12 mouse cellular contexts compared by ENCODE assay signal in the genomic region with DNA sequence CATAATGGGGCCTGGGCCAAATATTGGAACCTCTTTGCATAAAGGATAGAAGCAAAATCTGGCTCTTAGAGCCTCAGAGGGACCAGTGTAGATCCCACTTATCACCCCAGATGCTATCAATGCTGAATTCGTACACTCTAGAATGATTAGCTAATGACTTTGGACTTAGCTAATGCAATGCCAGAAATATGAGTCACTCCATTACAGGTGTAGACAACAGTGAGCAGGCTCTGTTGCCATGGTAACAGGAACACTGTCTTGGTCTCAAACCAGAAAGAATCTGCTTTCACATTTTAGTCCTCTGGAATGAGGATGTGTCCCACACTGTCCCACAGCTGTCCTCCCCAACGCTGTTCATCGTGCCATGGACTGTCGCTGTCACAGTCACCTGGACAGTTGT.
DNase-seq lines count a peak whose midpoint lies in the region; ATAC-seq and TF ChIP-seq lines count a peak whose summit lies in the region.
"Had no signal": no experiment of that assay in that cellular context is flagged by ENCODE, and none has a peak within 500 bp of the region (broad histone marks: within the 10 kb centered on the region; RNA-seq: fewer than 3 reads in every experiment).

No protein-coding gene starts in this region.

- TF ChIP-seq CTCF in brain, embryonic 14.5 days (IDR thresholded peaks at IDR 0.05; ENCODE audit: borderline replicate concordance, extremely low read depth, insufficient read depth, insufficient read length), result no peak

- peaks cover 44% of the 10 kb centered on the region for H3K4me1 ChIP-seq in heart, embryonic 15.5 days (replicated peaks)
- H3K4me1 ChIP-seq in midbrain, embryonic 14.5 days (ENCODE audit: control insufficient read depth, insufficient read depth, low read length), result no peaks in the 10 kb centered on the region
- peaks cover 15% of the 10 kb centered on the region for H3K4me1 ChIP-seq in midbrain, embryonic 10.5 days
- peaks cover 36% of the 10 kb centered on the region for H3K4me1 ChIP-seq in limb, embryonic 15.5 days

- no peak overlapping the region for H3K27ac ChIP-seq in heart, embryonic 15.5 days
- H3K27ac ChIP-seq in midbrain, embryonic 14.5 days (replicated peaks; ENCODE audit: low read depth, low read length), result no peak overlapping the region
- no peak overlapping the region for H3K27ac ChIP-seq in midbrain, embryonic 10.5 days (replicated peaks)
- H3K27ac ChIP-seq in limb, embryonic 15.5 days, result peak overlapping the region; percentile 27; the same call in 1 of the 2 replicates
- H3K27ac ChIP-seq: heart, embryonic 10.5 days; kidney, postnatal 0 days had no signal

- no peak overlapping the region for H3K9ac ChIP-seq in heart, embryonic 15.5 days
- H3K9ac ChIP-seq in midbrain, embryonic 14.5 days (replicated peaks; ENCODE audit: low read length), result no peak overlapping the region
- H3K9ac ChIP-seq in limb, embryonic 15.5 days, result no peak overlapping the region

- ATAC-seq in heart, embryonic 15.5 days (replicated peaks; ENCODE audit: insufficient number of reproducible peaks, insufficient read depth, low FRiP score, low read depth), result no peak
- ATAC-seq in midbrain, embryonic 14.5 days (ENCODE audit: low FRiP score, low TSS enrichment), result no peak
- no peak for ATAC-seq in limb, embryonic 15.5 days (ENCODE audit: insufficient number of reproducible peaks, low FRiP score, low TSS enrichment, low read depth)

- no peak for DNase-seq in heart, adult 9 months (ENCODE audit: low spot score in 2 of 2)
- peak; percentile 71 for DNase-seq in midbrain, embryonic 14.5 days
- no peak for DNase-seq in midbrain, embryonic 10.5 days (ENCODE audit: low spot score)
- DNase-seq in brain, embryonic 14.5 days (ENCODE audit: low read depth), result peak; percentile 66
- no peak for DNase-seq in urinary bladder, postnatal 36 days (ENCODE audit: low spot score in 2 of 2)
- DNase-seq in spleen, adult 12 weeks (ENCODE audit: low spot score), result no peak
- DNase-seq: left cerebral cortex, postnatal 4 days; thymus, postnatal 25 days had no signal

- H3K9me3 ChIP-seq in heart, embryonic 15.5 days (replicated peaks), result no peaks in the 10 kb centered on the region
- H3K9me3 ChIP-seq in midbrain, embryonic 14.5 days (ENCODE audit: control insufficient read depth, low read length), result no peaks in the 10 kb centered on the region
- no peaks in the 10 kb centered on the region for H3K9me3 ChIP-seq in midbrain, embryonic 10.5 days (replicated peaks)
- H3K9me3 ChIP-seq in limb, embryonic 15.5 days, result no peaks in the 10 kb centered on the region
- H3K9me3 ChIP-seq: heart, embryonic 10.5 days had no signal

- TF ChIP-seq POLR2A in brain, embryonic 14.5 days (IDR thresholded peaks at IDR 0.05; ENCODE audit: borderline replicate concordance, extremely low read depth, insufficient read depth, insufficient read length, poor library complexity, severe bottlenecking), result no peak

- 62% methylated on average over 4 of the region's 4 CpGs for WGBS in heart, embryonic 15.5 days
- WGBS in midbrain, embryonic 14.5 days, result 87% methylated on average over 4 of the region's 4 CpGs
- 96% methylated on average over 4 of the region's 4 CpGs for WGBS in midbrain, embryonic 10.5 days
- WGBS in limb, embryonic 15.5 days, result 80% methylated on average over 4 of the region's 4 CpGs

- H3K4me3 ChIP-seq in heart, embryonic 15.5 days, result no peak overlapping the region
- H3K4me3 ChIP-seq in midbrain, embryonic 14.5 days (replicated peaks; ENCODE audit: low read depth, low read length), result no peak overlapping the region
- H3K4me3 ChIP-seq in midbrain, embryonic 10.5 days, result no peak overlapping the region
- H3K4me3 ChIP-seq in limb, embryonic 15.5 days, result no peak overlapping the region
- H3K4me3 ChIP-seq: heart, embryonic 10.5 days had no signal

- no peaks in the 10 kb centered on the region for H3K27me3 ChIP-seq in heart, embryonic 15.5 days
- no peaks in the 10 kb centered on the region for H3K27me3 ChIP-seq in midbrain, embryonic 14.5 days (ENCODE audit: control insufficient read depth, insufficient read depth, low read length)
- no peaks in the 10 kb centered on the region for H3K27me3 ChIP-seq in midbrain, embryonic 10.5 days (ENCODE audit: low read depth, poor library complexity, severe bottlenecking)
- no peaks in the 10 kb centered on the region for H3K27me3 ChIP-seq in limb, embryonic 15.5 days

- 0 out of 2 replicates have a peak overlapping the region, but pooled peaks have one; percentile 24 for H3K4me2 ChIP-seq in heart, embryonic 15.5 days
- H3K4me2 ChIP-seq in midbrain, embryonic 14.5 days (ENCODE audit: low read length), result no peak overlapping the region
- H3K4me2 ChIP-seq in limb, embryonic 15.5 days, result no peak overlapping the region

- H3K36me3 ChIP-seq in heart, embryonic 15.5 days, result no peaks in the 10 kb centered on the region
- no peaks in the 10 kb centered on the region for H3K36me3 ChIP-seq in midbrain, embryonic 14.5 days (ENCODE audit: control insufficient read depth, insufficient read depth, low read length)
- no peaks in the 10 kb centered on the region for H3K36me3 ChIP-seq in midbrain, embryonic 10.5 days
- H3K36me3 ChIP-seq in limb, embryonic 15.5 days, result no peaks in the 10 kb centered on the region
- H3K36me3 ChIP-seq: heart, embryonic 10.5 days had no signal

Comparison
In these comparisons a context has a peak if more than half of its experiments do, and no peak if none do; other contexts are left out.
1. DNase-seq: peak in midbrain, embryonic 14.5 days (single experiment) and brain, embryonic 14.5 days (single experiment); none in heart, adult 9 months (0 of 2), midbrain, embryonic 10.5 days (single experiment), urinary bladder, postnatal 36 days (0 of 2) and spleen, adult 12 weeks (single experiment).